Mouse (Mus musculus) lung, postnatal 0 days (tissue): ENCODE results near the gene Rpl29.

ENCODE experiments used
- CTCF ChIP-seq: IDR thresholded peaks from 2 replicates; pipeline ENCODE4 v1.5.1; 2016; ENCODE audit warnings: antibody characterized with exemption, mild to moderate bottlenecking
- EP300 ChIP-seq: IDR thresholded peaks from 2 replicates; pipeline ENCODE4 v1.6.1; 2016; ENCODE audit warnings: antibody characterized with exemption, mild to moderate bottlenecking, control low read depth

DNA sequence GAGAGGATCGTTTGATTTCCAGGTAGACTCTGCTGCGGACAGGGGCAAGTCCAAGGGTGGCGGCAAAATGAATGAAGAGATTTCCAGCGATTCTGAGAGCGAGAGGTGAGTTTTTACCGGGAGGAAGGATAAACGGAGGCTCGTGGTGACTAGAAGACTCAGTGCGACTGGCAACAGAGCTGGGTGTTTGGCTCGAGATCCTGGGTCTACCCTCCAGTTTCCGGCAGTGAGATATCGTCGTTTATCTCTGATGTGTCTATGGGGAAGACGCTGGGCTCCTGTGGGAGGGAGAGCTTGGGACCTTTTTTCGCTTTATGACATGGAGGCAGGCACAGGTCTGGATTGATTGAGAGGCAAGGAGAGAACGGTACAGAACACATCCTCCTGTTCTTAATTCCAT is 48.4 kb downstream of the Rpl29 start:
- no peak for TF ChIP-seq EP300
- TF ChIP-seq CTCF, result no peak
